Mouse (Mus musculus): ENCODE data around the gene Adarb2. TPM values are rescaled to one million over a fixed set of nuclear protein-coding genes. Genes with fewer than 3 reads are reported as not detected.

Adarb2 gene
- polyA plus RNA-seq, 1 experiment from 2014 or later, result 26.3 TPM

DNA sequence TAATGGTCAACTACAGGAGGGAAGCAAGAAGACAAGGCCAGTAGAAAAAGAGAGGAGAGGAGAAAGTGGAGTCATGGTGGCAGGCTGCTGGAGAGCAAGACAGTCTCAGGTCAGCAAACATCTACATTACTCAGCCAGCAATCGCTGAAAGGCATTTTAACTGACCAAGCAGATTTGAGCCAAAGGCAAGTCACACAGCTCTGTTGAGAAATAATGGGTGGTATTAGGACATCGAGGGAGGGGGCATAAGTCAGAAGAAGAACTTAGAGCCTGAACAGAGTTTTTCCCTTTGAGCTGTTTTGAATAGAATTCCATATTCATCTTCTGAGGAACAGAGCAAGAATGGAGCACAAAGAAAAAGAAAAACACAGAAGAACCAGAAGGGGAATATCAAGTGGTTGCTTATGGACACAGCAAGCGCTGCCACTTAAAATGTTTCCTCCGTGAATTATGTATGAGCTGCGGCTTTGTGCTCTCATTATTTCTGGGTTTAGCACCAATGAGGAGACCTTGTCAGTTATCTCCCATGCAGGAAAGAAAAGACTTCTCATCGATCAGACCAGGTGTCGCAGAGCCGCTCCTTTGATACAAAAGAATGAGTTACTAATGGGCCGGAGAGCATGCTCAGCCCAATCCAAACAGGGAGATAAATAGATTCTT, 477.9 kb downstream of the Adarb2 start:
- peak; percentile 78 for ATAC-seq (ENCODE audit: low FRiP score)
- Histone ChIP-seq H3K9ac (no peak overlapping the region), H3K9me3 (replicated peaks) (no peaks in the 10 kb centered on the region), H3K4me3 (no peak overlapping the region), H3K27me3 (no peaks in the 10 kb centered on the region), H3K4me2 (replicated peaks) (peak overlapping the region; percentile 14; the same call in 1 of the 2 replicates), H3K4me1 (peaks cover 6% of the 10 kb centered on the region; the same call in 1 of the 2 replicates), H3K36me3 (no peaks in the 10 kb centered on the region), H3K27ac (no peak overlapping the region; the same call in 1 of the 2 replicates)
- WGBS, result 31% methylated on average over 9 of the region's 9 CpGs

DNA sequence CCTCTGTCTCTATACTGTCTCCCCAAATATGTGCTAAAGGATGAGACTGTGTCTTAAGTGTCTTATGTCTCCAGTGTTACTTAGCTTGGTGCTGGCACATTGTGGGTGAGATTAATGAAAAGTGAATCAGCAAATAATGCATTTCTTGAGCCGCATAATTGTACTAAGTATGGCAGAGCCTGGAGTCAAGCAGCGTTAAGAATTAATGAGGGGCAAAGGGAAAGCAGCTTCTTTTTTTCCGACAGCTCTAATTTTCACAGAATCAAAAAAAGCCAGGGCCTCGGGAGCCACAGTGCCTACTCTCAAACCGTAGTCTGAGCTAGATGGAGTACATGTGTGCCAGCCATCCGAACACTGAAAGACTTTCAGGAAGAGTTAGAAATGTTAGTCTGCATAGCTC, 488.8 kb downstream of the Adarb2 start:
- H3K4me3 ChIP-seq, result no peak overlapping the region
- no peaks in the 10 kb centered on the region for H3K36me3 ChIP-seq
- H3K9me3 ChIP-seq (replicated peaks), result no peaks in the 10 kb centered on the region
- WGBS, result 63% methylated on average over 6 of the region's 6 CpGs
- no peak overlapping the region; the same call in 1 of the 2 replicates for H3K27ac ChIP-seq
- H3K4me1 ChIP-seq, result peaks cover 3% of the 10 kb centered on the region; the same call in 1 of the 2 replicates
- no peaks in the 10 kb centered on the region for H3K27me3 ChIP-seq
- no peak overlapping the region for H3K9ac ChIP-seq
- ATAC-seq (ENCODE audit: low FRiP score), result peak; percentile 38; the same call in 1 of the 2 replicates
- no peak overlapping the region for H3K4me2 ChIP-seq (replicated peaks)

DNA sequence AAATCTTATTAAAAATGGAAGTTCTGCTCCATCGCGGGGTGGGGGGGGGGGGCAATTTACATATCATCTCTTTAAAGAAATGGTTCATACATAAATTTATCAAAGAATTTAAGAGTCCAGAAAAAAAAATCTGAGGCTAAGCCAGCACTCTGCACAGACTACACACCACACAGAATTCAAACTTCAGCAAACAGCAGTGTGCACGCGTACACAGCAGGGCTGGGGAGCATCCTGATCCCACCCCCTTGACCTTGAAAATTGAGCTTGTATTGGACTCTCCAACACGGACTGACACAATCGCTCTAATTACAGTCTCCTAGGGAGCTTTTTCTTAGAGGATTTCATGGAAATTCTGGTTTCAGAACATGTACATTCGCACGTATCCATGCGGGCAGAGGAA, 490.1 kb downstream of the Adarb2 start:
- Histone ChIP-seq H3K4me2 (replicated peaks) (no peak overlapping the region), H3K9me3 (replicated peaks) (no peaks in the 10 kb centered on the region), H3K4me3 (no peak overlapping the region), H3K36me3 (no peaks in the 10 kb centered on the region), H3K27me3 (no peaks in the 10 kb centered on the region), H3K27ac (no peak overlapping the region), H3K9ac (no peak overlapping the region), H3K4me1 (peaks cover 3% of the 10 kb centered on the region; the same call in 1 of the 2 replicates)
- ATAC-seq (ENCODE audit: low FRiP score), result no peak
- 73% methylated on average over 9 of the region's 9 CpGs for WGBS

DNA sequence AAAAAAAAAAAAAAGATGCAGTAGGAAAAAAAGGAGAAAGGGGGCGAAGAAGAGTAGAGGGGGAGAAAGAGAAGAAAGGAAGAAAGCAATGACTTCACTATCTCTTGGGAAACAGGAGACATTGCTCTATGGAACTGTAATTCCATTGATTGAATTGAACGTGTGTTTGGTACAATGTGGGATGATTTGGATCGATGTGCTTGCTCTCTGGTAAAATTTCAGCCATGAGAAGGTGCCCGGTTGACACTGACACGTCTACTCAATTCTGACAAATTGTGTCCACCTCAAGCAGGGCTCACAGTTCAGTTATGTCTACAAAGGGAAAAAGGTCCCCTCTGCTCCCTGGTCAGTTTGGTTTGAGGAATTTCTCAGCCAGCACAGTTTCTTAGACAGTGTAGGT, 495.8 kb downstream of the Adarb2 start:
- H3K27me3 ChIP-seq, result no peaks in the 10 kb centered on the region
- no peak overlapping the region for H3K9ac ChIP-seq
- H3K4me2 ChIP-seq (replicated peaks), result no peak overlapping the region
- H3K4me3 ChIP-seq, result no peak overlapping the region
- no peak overlapping the region for H3K27ac ChIP-seq
- H3K4me1 ChIP-seq, result no peaks in the 10 kb centered on the region
- no peak for ATAC-seq (ENCODE audit: low FRiP score)
- H3K36me3 ChIP-seq, result no peaks in the 10 kb centered on the region
- H3K9me3 ChIP-seq (replicated peaks), result no peaks in the 10 kb centered on the region
- WGBS, result 90% methylated on average over 5 of the region's 5 CpGs

DNA sequence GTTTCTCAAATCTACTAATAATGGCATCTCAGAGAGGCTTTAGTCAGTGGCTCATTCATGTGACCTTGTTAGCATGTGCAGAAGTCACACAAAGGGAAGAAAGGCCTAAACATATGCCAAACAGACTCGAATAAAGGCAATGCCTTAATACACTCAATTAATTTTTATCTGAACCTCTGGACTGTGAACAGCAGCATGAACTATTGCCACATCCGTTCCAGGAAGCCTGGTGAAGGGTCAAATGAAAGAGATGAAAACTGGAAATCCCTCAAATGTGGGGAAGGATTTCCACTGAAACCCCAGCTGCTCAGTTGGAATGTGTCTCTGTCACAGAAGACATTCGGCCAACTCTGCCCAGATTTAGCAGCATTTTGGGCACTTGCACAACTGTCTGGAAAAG, 497.2 kb downstream of the Adarb2 start:
- Histone ChIP-seq H3K9me3 (replicated peaks) (no peaks in the 10 kb centered on the region), H3K27ac (no peak overlapping the region), H3K4me1 (no peaks in the 10 kb centered on the region), H3K9ac (no peak overlapping the region), H3K27me3 (no peaks in the 10 kb centered on the region), H3K4me2 (replicated peaks) (no peak overlapping the region), H3K4me3 (no peak overlapping the region), H3K36me3 (no peaks in the 10 kb centered on the region)
- 73% methylated on average over 3 of the region's 3 CpGs for WGBS
- ATAC-seq (ENCODE audit: low FRiP score), result no peak

DNA sequence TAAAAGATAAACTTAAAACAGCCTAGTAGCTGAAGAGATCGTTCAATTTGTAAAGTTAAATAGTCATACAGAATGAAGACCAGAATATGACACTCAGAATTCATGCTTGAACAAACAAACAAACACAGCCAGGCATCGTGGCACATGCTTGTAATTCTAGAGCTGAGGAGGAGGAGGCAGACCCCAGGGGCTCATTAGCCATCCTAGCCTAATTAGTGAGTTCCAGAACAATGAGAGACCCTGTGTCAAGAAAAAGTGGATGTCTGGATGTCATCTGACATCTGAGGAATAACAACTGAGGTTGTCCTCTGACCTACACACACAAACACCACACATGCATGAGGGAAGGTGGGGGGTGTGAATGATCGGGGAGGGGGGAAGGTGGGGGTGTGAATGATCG, 498.3 kb downstream of the Adarb2 start:
- no peak overlapping the region for H3K4me3 ChIP-seq
- no peak overlapping the region for H3K4me2 ChIP-seq (replicated peaks)
- no peak overlapping the region for H3K9ac ChIP-seq
- H3K27ac ChIP-seq, result no peak overlapping the region
- H3K36me3 ChIP-seq, result no peaks in the 10 kb centered on the region
- 75% methylated on average over 4 of the region's 4 CpGs for WGBS
- no peaks in the 10 kb centered on the region for H3K9me3 ChIP-seq (replicated peaks)
- no peak for ATAC-seq (ENCODE audit: low FRiP score)
- no peaks in the 10 kb centered on the region for H3K27me3 ChIP-seq
- H3K4me1 ChIP-seq, result peaks cover 4% of the 10 kb centered on the region; the same call in 1 of the 2 replicates

DNA sequence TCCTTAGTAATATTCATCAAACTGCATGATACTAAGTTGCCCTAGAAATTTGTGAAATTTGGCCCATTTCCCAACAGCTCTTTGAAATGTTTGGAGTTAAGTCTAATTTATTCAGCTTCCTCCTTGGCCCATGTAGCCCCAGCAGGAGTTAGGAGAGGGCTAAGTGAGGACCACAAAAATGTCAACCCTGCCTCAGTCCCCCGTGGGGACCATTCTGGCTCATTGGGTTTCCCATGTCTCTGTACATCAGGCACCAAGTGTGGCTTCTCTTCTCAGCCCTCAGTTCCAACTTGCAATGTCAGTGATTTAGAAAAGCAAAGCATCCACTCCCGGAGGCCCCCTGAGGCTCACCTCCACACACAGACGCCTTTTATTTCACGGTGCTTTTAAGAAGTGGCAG, 502.6 kb downstream of the Adarb2 start:
- no peak overlapping the region for H3K4me3 ChIP-seq

DNA sequence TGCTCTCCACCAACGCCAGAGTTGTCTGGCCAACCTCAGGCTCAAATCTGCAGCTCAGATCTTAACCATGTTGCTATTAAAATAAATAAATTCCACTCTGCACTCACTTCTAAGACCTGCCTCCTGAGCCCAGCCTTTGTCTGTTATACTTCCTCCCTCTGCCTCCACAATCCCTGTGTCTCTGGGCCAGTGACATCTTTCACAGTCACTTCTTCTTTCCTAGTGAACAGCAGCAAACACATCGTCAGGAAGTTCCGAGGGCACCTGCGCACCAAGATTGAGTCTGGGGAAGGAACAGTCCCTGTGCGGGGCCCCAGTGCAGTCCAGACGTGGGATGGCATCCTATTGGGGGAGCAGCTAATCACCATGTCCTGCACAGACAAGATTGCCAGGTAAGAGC, 510.7 kb downstream of the Adarb2 start:
- no peak overlapping the region for H3K4me3 ChIP-seq
- ATAC-seq (ENCODE audit: low FRiP score), result no peak
- 0 out of 2 replicates have a peak, but pooled peaks cover 2% of the 10 kb centered on the region for H3K4me1 ChIP-seq
- H3K9ac ChIP-seq, result no peak overlapping the region
- H3K27me3 ChIP-seq, result no peaks in the 10 kb centered on the region
- no peak overlapping the region for H3K27ac ChIP-seq
- 88% methylated on average over 6 of the region's 6 CpGs for WGBS
- no peaks in the 10 kb centered on the region for H3K9me3 ChIP-seq (replicated peaks)
- H3K36me3 ChIP-seq, result no peaks in the 10 kb centered on the region
- H3K4me2 ChIP-seq (replicated peaks), result no peak overlapping the region

More for the DNA sequence above, 502.6 kb downstream of the Adarb2 start:
- peaks cover 4% of the 10 kb centered on the region; the same call in 1 of the 2 replicates for H3K4me1 ChIP-seq
- no peaks in the 10 kb centered on the region for H3K36me3 ChIP-seq
- no peak overlapping the region for H3K4me2 ChIP-seq (replicated peaks)
- no peak for ATAC-seq (ENCODE audit: low FRiP score)
- H3K9ac ChIP-seq, result no peak overlapping the region
- H3K27me3 ChIP-seq, result no peaks in the 10 kb centered on the region
- H3K27ac ChIP-seq, result no peak overlapping the region
- H3K9me3 ChIP-seq (replicated peaks), result no peaks in the 10 kb centered on the region
- 34% methylated on average over 4 of the region's 4 CpGs for WGBS

DNA sequence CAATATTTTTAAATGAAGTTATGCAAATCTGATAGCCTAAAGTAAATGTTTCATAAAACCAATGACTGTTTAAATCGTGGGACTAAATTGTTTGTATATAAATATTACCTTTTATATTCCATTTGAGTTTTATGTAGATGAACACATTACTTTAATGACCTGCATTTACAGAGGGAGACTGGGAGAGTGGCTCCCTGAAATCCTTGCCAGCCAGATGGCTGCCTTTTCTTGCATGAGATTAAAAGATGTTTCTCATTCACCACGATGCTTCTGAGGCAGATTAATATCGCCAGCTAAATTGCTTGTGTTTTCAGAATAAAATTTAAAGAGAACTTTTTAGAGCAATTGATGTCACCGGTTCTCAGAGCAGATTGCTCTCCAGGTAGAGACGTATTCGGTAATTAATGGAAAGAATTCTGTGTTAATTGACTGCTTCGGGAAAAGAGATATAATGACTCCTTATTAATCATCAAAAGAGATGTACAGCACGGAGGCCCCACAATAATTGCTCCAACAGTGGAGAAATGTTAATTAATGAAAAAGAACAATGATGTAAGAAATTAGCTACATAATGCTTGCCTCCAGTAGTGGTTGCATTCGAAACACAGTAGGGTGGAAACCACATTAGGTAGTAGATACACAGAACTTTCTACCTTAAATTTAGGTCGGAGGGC, 527.4 kb downstream of the Adarb2 start:
- no peaks in the 10 kb centered on the region for H3K27me3 ChIP-seq
- WGBS, result 80% methylated on average over 10 of the region's 10 CpGs
- H3K4me3 ChIP-seq, result no peak overlapping the region
- no peak overlapping the region for H3K27ac ChIP-seq
- H3K4me1 ChIP-seq, result no peaks in the 10 kb centered on the region
- H3K9ac ChIP-seq, result no peak overlapping the region
- no peak for ATAC-seq (ENCODE audit: low FRiP score)
- no peaks in the 10 kb centered on the region for H3K9me3 ChIP-seq (replicated peaks)
- H3K36me3 ChIP-seq, result no peaks in the 10 kb centered on the region
- no peak overlapping the region for H3K4me2 ChIP-seq (replicated peaks)

DNA sequence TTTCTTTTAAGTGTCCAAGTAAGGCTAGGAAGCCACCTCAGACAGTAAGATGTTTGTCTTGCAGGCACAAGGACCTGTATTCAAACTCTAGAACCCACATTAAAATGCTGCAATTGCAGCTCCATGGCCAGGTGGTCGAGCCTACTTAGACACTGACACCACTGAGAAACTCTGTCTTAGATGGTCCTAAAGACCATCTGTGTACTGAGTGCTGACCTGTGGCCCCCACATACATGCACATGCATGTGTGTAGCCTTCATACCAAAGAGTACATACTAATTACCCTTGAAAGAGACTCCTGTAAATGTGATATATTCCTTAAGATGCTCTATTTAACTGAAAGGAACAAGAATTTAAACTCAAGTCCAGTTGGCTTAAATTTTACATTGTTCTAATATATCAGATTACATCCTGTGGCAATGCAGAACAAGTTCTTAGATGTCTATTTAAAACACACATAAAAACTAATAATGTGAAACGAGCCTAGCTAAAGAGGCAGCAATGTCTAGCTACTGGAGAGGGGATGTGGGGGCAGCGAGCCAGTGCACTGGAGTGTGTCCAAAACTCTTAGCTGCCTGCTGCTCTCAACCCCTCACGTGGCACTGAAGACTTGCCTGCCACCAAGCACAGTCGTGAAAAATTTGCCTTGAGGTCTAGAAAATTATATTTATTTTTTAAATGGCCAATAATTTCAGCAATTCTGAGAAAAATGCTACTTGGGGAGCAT, 534.6 kb downstream of the Adarb2 start:
- no peaks in the 10 kb centered on the region for H3K27me3 ChIP-seq
- WGBS, result 73% methylated on average over 5 of the region's 5 CpGs
- no peaks in the 10 kb centered on the region for H3K9me3 ChIP-seq (replicated peaks)

DNA sequence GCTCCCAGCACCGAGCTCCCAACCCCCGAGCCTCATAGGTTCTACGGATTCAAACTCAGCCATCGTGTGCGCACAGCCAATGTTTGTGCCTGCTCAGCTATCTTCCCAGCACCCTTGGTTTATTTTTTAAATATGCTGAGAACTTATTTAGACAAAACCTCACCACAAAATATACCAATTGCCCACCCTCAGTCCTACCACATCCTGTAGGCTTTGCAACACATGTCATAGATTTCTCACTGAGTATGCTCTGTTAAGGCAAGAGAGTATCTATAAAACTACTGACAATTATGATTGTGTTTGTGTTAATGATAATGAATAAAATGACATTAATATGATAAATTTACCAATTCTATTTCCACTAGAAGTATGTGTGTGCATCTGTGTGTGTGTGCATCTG, 540.1 kb downstream of the Adarb2 start:
- Histone ChIP-seq H3K4me1 (no peaks in the 10 kb centered on the region), H3K9me3 (replicated peaks) (no peaks in the 10 kb centered on the region), H3K4me3 (no peak overlapping the region), H3K9ac (no peak overlapping the region), H3K27ac (no peak overlapping the region), H3K36me3 (no peaks in the 10 kb centered on the region), H3K27me3 (no peaks in the 10 kb centered on the region), H3K4me2 (replicated peaks) (no peak overlapping the region)
- WGBS, result 93% methylated on average over 5 of the region's 5 CpGs
- ATAC-seq (ENCODE audit: low FRiP score), result no peak

More for the DNA sequence above, 534.6 kb downstream of the Adarb2 start:
- Histone ChIP-seq H3K4me3 (no peak overlapping the region), H3K36me3 (no peaks in the 10 kb centered on the region), H3K4me2 (replicated peaks) (no peak overlapping the region), H3K4me1 (no peaks in the 10 kb centered on the region), H3K9ac (no peak overlapping the region), H3K27ac (no peak overlapping the region)
- no peak for ATAC-seq (ENCODE audit: low FRiP score)

DNA sequence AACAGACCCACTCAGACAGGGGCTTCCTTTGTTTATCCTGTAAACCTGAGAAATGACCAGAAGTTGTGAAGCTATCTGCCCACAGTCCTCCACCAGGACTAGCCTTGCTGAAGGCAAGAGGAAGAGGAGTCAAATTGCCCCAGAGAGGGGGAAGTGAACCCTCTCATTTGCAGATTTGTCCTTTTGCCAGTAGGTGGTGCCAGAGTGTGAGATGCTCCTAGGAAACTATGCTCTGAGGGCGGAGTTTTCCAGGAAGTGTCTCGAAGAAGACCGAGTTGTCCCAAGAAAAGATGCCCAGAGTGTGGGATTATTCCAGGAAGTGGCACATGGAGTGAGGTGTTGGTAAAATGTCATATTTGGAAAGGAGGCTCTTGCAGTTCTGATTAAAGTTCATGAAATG, 541.9 kb downstream of the Adarb2 start:
- Histone ChIP-seq H3K9me3 (replicated peaks) (no peaks in the 10 kb centered on the region), H3K27me3 (no peaks in the 10 kb centered on the region), H3K9ac (no peak overlapping the region), H3K4me1 (no peaks in the 10 kb centered on the region), H3K4me2 (replicated peaks) (no peak overlapping the region), H3K36me3 (no peaks in the 10 kb centered on the region), H3K4me3 (no peak overlapping the region), H3K27ac (no peak overlapping the region)
- 55% methylated on average over 3 of the region's 3 CpGs for WGBS
- no peak for ATAC-seq (ENCODE audit: low FRiP score)

Data from hindbrain, embryonic 12.5 days (tissue).